Mouse (Mus musculus): ENCODE results near the gene Rpp25. TPM values are rescaled to one million over a fixed set of nuclear protein-coding genes. Genes with fewer than 3 reads are reported as not detected.

Gene Rpp25
- total RNA-seq, 2 experiments from 2014 or later = 11.5 to 11.7 TPM

GRCm38 (mm10) chr9:57552139-57552887, 48.5 kb downstream of the Rpp25 start, which contains the start of gene Mpi:
Mpi (minus strand) TSS chr9:57552763.
- DNase-seq (ENCODE audit: low spot score in 2 of 2) = peak; percentile 72 to 79

GRCm38 (mm10) chr9:57553119-57553518, 49.3 kb downstream of the Rpp25 start:
- no peak for DNase-seq (ENCODE audit: low spot score in 2 of 2)

GRCm38 (mm10) chr9:57554753-57555152, 50.9 kb downstream of the Rpp25 start:
- no peak for DNase-seq (ENCODE audit: low spot score in 2 of 2)

Other genes starting within 250 kb of the Rpp25 start
- gene 1700017B05Rik, start 241.4 kb upstream of the Rpp25 start, total RNA-seq (2021) = 10 to 100 TPM; 22.5 to 26.7 TPM
- 10 to 100 TPM; 14.2 to 15.5 TPM for gene Ppcdc, start 63.9 kb upstream of the Rpp25 start, total RNA-seq (2021)
- gene Scamp5, start 36.0 kb upstream of the Rpp25 start, total RNA-seq (2021) = 100 to 1,000 TPM; 345 to 387 TPM
- 100 to 1,000 TPM; 486 to 497 TPM for gene Cox5a, start 17.2 kb downstream of the Rpp25 start, total RNA-seq (2021)
- 10 to 100 TPM; 24.6 to 28.8 TPM for gene Fam219b, start 33.5 kb downstream of the Rpp25 start, total RNA-seq (2021)
- gene Mpi, start 48.7 kb downstream of the Rpp25 start, total RNA-seq (2021) = 10 to 100 TPM; 70.4 to 76.5 TPM
- gene Scamp2, start 56.9 kb downstream of the Rpp25 start, total RNA-seq (2021) = 10 to 100 TPM; 28.9 to 33.3 TPM
- 10 to 100 TPM; 26.3 to 27.0 TPM for gene Ulk3, start 85.4 kb downstream of the Rpp25 start, total RNA-seq (2021)
- gene Cplx3, start 102.3 kb downstream of the Rpp25 start, total RNA-seq (2021) = 1 to 10 TPM; 1.9 to 2.6 TPM
- not detected for gene Lman1l, start 116.7 kb downstream of the Rpp25 start, total RNA-seq (2021)
- gene Csk, start 149.6 kb downstream of the Rpp25 start, total RNA-seq (2021) = 10 to 100 TPM; 56.6 to 59.0 TPM
- gene Cyp1a2, start 179.7 kb downstream of the Rpp25 start, total RNA-seq (2021) = not detected
- under 1 TPM; 0.48 to 0.60 TPM for gene Cyp1a1, start 183.9 kb downstream of the Rpp25 start, total RNA-seq (2021)
- gene Edc3, start 204.5 kb downstream of the Rpp25 start, total RNA-seq (2021) = 10 to 100 TPM; 14.6 to 16.0 TPM

Data from layer of hippocampus, postnatal 10 days (tissue).